Mouse (Mus musculus) C2C12 (cell line): ENCODE measurements around the gene Errfi1.

Experiments used
- CEBPB ChIP-seq: IDR thresholded peaks from one replicate; pipeline ENCODE4 v1.6.1; 2011; ENCODE audit warnings: low read depth, mild to moderate bottlenecking, control low read depth, moderate library complexity
- CTCF ChIP-seq: IDR thresholded peaks from one replicate; pipeline ENCODE4 v1.5.1; 2011; ENCODE audit not compliant: control insufficient read depth, insufficient read depth, insufficient read length
- FOSL1 ChIP-seq: IDR thresholded peaks from one replicate; pipeline ENCODE4 v1.8.0; 2011; ENCODE audit warnings: mild to moderate bottlenecking, low read length; ENCODE audit not compliant: poor library complexity, insufficient read depth, severe bottlenecking
- MAX ChIP-seq: IDR thresholded peaks from one replicate; pipeline ENCODE4 v1.6.1; 2011; ENCODE audit warnings: mild to moderate bottlenecking, control low read depth
- MYOD1 ChIP-seq: IDR thresholded peaks from one replicate; pipeline ENCODE4 v1.6.1; 2011; ENCODE audit warnings: low read depth; ENCODE audit not compliant: control insufficient read depth, insufficient read length
- MYOG ChIP-seq: IDR thresholded peaks from one replicate; pipeline ENCODE4 v1.6.1; 2011; ENCODE audit not compliant: control insufficient read depth, insufficient read length; ENCODE audit errors: extremely low read depth
- USF1 ChIP-seq: IDR thresholded peaks from one replicate; pipeline ENCODE4 v1.6.1; 2011; ENCODE audit warnings: low read depth, mild to moderate bottlenecking, control low read depth, moderate library complexity

DNA sequence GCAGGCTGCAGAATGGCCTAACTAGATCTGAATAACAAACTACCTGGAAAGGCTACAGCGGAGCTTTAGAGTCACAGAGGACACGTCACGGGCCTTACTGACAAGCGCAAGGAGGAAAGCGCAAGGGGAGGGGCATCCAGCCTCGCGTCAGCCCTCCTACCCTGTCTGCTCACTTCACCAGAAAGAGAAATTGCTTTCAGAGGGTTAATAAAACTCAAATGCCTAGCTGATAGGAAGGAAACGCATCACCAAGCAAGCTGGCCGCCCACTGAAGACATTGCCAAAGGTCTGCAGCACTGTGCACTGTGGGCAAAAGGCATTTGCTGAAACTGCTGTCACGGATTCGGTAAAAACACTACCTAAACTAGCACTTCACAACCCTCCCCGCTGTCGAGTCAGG, 46.8 kb downstream of the Errfi1 start:
- TF ChIP-seq CTCF (no peak), USF1 (no peak), MYOG (no peak), MYOD1 (no peak), MAX (no peak), CEBPB (no peak), FOSL1 (no peak)
